Mouse (Mus musculus): ENCODE data around the gene Fam214b.

Fam214b gene

GRCm38 (mm10) chr4:43039609-43040008, 6.4 kb downstream of the Fam214b start:
- intact Hi-C loops (cut with DNase I) = no loop called here

DNA sequence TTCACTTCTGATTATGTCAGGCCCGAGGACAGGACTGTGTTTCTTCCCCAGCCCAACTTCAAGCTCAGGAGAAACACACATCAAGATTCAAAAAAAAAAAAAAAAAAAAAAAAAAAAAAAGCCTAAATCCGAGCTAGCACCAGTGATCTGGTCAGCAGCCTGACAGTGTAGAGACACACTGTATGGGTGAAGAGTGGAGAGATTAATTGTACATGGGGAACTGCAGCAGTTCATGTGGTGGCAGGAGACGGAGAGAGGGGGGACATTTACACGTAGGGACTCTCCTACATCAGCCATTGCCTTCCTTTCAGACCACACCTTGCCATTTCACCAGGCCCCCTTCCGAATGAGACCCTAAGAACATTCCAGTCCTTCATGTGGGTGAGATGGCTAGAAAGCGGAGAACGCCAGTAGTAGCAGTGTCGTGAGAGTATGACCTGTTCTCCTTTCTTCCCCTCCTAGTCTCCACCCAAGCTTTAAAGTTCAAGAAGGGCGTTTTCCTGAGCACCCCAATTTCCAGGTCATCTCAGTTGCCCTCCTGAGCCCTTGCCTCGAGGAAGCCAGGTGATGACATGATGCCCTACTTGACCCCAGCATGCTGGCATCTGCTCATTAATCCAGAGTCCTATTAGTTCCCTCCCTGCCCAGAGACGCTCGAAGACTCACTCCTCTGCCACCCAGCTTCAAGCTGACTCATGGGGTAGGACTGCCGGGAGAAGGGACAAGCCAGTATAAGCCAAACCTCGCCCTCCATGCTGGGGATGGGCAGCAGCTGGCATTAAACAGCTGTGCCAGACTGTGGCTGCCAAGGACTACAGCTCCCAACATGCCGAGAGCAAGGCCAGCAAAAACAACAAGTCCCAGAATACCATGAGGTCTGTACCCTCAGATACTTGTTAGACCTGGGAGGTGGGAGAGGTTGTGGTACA, 7.2 kb downstream of the Fam214b start:
- intact Hi-C loops (cut with DNase I) = no loop called here

DNA sequence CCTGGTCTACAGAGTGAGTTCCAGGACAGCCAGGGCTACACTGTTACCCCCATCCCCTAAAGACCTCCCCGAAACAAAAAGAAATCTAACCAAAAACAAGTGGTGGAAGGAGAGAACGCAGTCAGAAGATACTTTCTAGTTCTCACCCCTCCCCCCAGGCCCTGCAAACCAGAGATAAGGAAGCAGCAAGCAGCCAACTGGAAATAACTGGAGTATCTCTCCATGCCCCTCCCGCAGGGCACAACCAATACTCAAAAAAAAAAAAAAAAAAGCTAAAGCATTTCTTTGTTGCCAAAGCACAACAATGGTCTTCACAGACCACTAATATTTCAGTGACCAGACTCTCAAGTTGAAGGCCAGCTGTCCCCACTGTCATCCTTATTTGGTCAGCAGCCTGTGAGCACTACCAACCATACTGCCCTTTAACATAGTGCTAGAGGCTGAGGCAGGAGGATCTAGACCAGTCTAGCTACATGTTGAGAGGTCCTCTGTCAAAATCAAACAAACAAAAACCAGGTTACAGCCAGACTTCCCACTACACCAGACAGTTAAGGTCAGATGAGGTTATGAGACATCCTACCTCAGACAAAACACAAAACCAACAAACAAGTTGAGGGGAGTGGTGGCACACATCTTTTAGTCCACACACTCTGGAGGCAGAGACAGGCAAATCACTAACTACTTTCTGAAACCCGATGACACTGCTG, 8.0 kb downstream of the Fam214b start:
- intact Hi-C loops (cut with DNase I) = no loop called here

GRCm38 (mm10) chr4:43036356-43036755, 9.7 kb downstream of the Fam214b start:
- intact Hi-C loops (cut with DNase I) = no loop called here

DNA sequence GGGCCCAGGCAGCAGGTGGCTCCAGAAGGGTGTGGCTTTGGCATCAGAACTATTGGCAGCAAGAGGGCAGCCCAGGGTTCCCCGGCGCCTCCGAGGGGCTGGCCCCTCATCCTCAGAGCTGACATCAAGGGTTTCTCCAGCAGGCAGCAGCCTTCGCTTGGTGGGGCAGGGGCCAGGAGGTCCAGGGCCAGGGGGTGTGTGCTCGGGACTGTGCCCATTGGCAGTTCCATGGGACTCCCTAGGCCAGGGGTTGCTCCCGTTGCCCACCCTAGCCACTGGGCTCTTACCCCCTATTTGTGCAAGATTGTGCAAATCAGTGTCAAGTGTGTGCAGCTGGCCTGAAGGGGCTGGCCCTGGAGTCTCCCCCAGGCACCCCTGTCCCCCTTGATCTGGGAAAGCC, 10.2 kb downstream of the Fam214b start:
- intact Hi-C loops (cut with DNase I) = no loop called here

GRCm38 (mm10) chr4:43033481-43033880, 12.5 kb downstream of the Fam214b start:
- intact Hi-C loops (cut with DNase I) = no loop called here

DNA sequence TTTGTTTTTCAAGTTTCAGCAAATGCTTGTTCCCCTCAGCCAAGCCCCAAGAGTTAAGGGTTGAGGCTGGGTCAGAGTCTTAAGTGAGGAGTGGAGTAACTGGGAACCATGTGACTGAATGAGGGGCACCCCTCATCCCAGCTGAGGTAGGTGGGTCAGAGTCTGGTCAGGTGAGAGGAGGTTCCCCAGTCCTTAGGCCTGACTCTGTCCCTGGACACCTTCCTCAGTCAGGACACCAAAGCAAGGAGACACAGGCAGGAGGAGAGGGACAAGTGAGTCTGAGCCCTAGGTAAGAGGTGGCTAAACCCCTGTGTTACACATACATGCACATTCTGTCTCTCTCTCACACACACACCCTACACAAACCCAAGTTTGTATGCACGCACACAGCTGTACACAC, 13.5 kb downstream of the Fam214b start:
- intact Hi-C loops (cut with DNase I) = no loop called here

GRCm38 (mm10) chr4:43031237-43031995, 14.6 kb downstream of the Fam214b start, which contains the start of gene Stoml2:
Stoml2 (minus strand) TSS chr4:43031710.
- intact Hi-C loops (cut with DNase I) = no loop called here

- intact Hi-C loops (cut with DNase I) = no loop called here
Observed at GRCm38 (mm10) chr4:43030780-43031230, 15.2 kb downstream of the Fam214b start.

DNA sequence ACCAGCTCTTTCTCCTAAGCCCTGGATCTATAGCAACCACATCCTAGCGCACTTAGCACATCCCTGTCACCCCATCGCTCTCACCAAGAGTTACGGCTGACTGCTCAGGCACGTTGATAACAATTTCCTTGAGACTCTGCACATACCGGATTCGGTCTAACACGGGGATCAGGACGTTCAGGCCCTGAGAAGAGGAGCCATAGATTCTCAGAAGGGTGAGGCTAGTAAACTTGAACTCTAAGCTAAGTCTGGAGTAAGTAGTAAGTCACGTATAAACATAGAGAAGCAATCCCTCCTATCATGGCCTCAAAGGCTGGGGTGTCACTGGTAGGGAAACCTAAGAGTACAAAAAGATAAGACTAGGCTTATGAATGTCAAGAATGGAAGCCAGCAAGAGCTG, 15.7 kb downstream of the Fam214b start:
- intact Hi-C loops (cut with DNase I) = no loop called here

DNA sequence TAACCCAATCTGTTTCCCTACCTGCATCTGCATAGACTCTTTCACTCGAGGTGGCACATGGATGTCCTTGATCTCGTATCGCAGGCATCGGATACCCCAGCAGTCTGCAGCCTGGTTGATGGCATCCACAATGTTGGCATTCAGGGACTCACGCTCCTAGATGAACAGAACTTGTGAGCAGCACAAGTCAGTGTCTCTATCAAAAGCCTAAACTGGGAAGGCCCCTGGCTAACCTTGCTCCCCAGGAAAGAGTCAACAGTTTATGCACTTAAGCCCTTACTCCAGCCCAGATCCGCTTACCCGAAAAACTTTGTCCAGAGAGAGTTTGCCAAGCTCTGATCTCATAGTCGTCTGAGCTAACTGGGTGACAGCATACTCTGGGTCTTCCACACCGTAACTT, 16.3 kb downstream of the Fam214b start:
- intact Hi-C loops (cut with DNase I) = no loop called here

- intact Hi-C loops (cut with DNase I) = no loop called here
Observed at GRCm38 (mm10) chr4:43029121-43029520, 16.9 kb downstream of the Fam214b start.

DNA sequence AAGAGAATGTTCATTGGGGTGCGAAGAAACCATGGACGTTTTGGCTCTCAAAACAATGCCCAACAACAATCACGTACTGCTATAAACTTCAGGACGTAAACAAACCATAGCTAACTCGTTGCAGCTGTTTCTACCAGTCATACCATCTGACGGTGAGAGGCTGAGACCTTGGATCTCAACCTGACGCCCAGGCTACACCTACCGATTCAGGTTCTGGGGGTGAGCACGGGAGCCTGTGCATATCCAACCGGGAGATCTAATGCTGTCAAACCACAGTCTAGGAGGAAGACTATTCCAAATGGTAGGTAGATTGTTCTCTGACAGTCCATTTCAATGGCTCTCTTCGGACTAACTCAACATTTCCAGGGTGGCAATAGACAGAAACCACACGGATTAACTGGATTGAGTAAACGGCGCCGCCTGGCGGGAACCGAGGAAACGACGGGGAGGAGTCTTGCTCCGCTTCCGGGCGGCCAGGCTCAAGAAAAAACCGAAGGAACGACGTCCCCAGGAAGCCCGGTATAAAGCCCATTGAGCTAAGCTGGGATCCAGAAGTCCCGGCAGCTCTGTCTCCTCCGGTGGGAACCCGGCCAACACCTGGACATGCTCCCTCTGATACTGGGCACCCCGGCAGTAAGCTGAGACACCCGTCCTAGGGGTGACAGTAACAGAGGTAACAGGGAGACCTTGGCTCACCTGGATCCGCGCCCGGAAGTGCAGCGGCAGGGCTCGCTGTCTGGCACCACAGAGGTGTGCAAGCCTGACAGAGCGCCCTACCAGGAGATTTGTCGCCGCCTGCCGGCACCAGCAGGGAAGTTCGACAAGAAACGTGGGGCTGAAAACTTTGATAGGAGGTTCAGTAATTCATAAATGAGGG, 20.7 kb downstream of the Fam214b start, which contains the start of gene Pigo:
Gene Pigo (minus strand): TSS at position 736 of the 877 bp plus-strand sequence.
- intact Hi-C loops (cut with DNase I) = loop anchor here (2.0 kb wide), 1 partner anchor 19 kb away; no protein-coding TSS in a partner anchor

GRCm38 (mm10) chr4:43024673-43025072, 21.3 kb downstream of the Fam214b start:
- intact Hi-C loops (cut with DNase I) = loop anchor here (2.0 kb wide), 1 partner anchor 18 kb away; no protein-coding TSS in a partner anchor

DNA sequence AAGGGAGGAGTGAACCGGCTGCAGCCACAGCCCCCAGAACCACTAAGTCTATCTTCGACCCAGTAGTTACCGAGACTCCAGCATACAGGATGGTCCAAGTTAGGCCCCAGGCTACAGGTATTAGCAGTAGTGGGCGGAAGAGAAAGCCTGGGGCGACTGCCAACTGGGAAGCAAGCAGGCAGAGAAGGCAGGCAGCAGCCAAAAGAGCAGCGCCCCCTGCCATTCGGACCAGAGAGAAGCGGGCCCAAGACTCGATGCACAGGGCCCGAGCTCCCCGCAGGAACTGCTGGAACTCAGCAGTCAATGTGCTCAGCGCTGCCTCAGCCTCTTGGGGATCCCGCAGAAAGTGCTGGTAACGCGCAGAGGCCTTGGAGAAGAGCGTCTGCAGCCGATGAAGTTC, 24.7 kb downstream of the Fam214b start:
- intact Hi-C loops (cut with DNase I) = no loop called here

GRCm38 (mm10) chr4:43020876-43021275, 25.1 kb downstream of the Fam214b start:
- intact Hi-C loops (cut with DNase I) = no loop called here

DNA sequence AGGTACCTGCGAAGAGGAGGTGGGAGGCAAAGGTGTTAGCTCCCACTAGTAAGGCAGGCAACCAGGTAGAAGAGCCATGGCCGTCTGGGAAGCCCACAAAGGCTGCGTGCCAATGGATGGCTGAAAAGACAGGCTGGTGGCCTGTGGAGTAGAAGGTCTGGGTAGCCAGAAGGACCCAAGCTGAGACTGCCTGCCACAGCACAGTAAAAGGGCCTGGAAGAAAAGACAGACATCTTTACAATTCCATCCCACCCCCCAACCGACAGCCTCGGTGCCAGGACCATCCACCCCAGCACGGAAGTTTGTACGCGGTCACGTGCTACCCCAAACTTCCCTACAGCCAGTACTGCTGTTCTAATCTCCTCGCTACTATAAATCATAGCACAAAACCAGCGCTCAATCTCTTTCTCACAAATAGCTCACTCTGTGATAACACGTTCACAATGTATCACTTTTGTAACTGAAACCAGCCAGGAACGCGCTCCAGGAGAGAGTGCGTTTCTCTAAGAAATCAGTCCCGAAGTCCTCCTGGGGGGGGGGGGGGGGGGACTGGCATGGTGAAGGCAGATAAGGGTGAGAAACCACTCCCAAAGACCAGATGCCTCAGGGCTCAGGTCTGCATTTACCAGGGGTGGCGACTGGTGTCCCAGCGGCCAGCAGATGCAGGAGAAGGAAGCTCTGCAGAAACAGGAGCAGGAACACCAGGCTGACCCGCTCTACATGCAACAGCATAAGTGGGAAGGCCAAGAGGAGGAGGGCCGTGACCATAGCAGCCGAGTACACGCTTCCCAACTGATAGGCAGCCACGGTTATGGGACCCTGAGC, 26.2 kb downstream of the Fam214b start:
- intact Hi-C loops (cut with DNase I) = no loop called here

DNA sequence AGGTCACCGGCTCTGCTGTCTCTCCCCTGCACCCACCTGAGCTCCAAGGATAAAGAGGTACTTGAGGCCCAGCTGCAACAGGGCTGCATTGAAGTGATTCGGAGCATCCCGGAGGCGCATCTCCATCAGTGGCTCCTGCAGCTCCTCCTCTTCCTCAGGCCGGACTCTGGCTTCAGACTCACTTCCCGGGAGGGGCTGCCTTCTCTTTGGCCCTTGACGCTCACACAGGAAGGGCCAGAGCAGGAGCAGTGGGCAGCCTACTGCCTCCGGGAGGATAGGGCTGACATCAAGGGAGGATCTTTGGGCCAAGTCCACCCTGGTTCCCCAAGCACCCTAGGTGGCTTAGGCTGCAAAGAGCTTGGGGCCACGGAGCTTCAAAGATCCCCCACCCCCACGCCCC, 26.8 kb downstream of the Fam214b start:
- intact Hi-C loops (cut with DNase I) = no loop called here

- intact Hi-C loops (cut with DNase I) = no loop called here
Observed at GRCm38 (mm10) chr4:43018156-43018555, 27.9 kb downstream of the Fam214b start.

All from adrenal gland (tissue).